Mouse (Mus musculus) kidney, adult 8-10 months (tissue): ENCODE measurements around the gene Srgap1.

ENCODE experiments used
- DNase-seq, 2 experiments: peaks; one replicate each; pipeline ENCODE4 v3.0.0; 2022

Gene Srgap1

DNA sequence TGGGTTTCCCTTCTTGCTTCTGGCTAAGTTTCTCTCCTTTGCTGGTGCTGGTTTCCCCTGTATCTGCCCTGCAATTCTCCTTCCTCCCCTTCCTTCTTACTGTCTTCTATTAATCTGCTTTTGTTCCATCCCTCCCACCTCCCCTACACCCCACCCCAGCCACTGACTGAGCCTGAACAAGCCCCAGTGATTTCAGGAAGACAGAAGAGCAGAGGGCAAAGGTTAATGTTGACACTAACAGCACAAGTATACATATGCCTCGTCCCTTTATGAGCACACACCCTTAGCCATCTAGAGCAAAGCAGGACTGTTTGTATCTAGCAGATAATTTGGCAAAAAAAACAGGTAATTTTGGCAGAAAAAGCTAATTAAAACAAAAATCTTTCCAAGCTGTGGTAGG is 291.3 kb downstream of the Srgap1 start:
- DNase-seq = no peak

DNA sequence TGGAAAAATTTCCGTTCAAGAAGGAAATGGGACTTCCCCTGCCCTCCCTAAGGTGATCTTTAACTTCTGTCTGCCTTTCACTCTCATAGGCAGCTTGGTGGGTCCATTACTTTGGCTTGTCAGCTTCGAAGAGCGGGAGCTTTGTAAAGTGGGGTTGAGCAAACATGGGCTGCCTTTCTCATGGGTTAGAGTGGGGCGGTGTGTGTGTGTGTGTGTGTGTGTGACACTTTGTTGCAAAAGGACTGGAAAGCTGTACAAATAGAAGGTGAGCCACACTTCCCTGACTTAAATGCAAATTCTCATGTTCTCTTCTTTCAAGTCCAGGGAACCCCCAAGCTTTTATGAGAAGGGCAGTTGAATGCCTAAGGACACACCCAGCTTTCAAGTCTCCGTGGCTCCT is 292.9 kb downstream of the Srgap1 start:
- DNase-seq = no peak

DNA sequence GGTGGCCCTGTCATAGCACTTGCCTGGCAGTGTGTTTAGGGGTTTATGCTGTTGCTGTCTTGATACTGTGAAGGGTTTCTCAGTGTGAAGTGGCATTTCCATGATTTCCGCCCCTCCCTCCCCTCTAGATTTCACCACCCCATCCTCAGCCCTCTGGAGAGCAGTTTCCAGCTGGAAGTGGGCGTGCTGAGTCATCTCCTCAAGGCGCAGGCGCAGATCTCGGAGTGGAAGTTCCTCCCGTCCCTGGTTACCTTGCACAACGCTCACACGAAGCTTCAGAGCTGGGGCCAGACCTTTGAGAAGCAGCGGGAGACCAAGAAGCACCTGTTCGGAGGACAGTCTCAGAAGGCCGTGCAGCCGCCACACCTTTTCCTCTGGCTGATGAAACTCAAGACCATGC is 296.9 kb downstream of the Srgap1 start:
- no peak for DNase-seq

DNA sequence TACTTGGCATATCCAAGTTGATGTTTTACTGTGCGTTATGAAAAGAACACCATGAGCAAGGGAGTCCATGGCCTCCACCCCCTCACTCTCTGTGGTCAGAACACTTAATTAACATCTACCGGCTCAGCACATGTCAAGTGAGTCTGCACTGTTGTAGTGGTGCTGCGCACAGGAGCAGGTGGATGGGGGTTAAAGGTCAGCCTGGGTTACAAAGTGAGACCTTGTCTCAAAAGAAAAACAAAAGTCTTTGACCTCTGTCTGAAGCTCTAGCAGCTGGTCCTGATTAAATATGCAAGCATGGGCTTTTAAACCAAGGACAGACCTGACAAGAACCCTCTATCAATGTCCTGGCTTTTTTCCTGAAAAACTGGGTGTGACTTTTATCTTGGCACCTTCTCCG is 304.8 kb downstream of the Srgap1 start:
- DNase-seq = no peak

DNA sequence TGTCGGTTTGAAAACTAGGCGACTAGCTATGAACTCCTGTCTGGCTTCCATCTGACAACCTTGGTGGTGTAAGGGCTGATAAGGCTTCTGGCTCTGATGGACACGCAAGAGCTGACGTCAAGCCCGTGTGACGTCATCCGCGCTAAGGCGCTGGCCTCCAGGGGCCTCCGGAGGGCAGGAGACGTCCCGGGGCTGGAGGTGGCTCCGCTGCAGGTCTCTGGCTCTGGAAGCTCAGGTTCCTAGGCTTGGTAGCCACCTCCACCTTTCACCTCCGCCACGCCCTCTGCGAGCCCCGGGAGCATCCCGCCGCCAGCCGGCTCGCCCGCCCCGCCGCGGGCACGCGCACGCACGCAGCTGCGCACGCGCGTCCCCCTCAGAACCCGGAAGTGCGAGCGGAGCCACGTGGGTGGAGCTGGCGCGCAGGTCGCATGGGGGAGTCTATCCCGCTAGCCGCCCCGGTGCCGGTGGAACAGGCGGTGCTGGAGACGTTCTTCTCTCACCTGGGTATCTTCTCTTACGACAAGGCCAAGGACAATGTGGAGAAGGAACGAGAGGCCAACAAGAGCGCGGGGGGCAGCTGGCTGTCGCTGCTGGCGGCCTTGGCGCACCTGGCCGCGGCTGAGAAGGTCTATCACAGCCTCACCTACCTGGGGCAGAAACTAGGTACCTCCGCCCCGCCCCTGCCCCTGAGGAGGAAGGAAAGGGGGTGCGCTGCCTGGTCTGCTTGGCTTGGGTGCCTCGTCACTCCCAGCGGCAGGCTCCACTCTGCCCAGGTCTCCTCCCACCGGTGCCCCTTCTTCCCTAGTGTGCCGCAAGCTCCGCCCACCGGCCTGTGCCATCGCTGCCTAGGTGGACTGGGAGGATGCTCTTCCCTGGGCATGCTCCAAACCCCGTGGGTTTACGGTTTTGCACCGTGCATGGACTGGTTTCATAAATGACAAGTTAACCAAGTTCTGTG is 307.3 kb downstream of the Srgap1 start, which contains the start of gene BC048403:
Gene BC048403, plus strand, starts transcription at position 390 of the 958 bp plus-strand sequence.
- peak; percentile 70 to 82 for DNase-seq

DNA sequence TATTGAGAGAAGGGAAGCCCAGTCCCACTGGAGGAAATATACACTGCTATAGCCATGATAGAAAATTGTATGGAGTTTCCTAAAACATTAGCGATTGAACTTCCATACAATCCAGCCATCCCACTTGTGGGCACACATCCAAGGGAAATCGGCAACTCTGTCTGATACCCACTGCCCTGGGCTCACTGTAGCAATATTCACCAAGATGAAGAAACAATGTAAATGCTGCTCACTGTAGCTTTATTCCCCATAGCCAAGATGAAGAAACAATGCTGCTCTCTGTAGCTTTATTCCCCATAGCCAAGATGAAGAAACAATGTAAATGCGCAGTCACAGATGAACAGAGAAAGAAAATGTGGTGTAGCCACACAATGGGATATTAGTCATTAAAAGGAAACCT is 309.9 kb downstream of the Srgap1 start:
- no peak for DNase-seq

DNA sequence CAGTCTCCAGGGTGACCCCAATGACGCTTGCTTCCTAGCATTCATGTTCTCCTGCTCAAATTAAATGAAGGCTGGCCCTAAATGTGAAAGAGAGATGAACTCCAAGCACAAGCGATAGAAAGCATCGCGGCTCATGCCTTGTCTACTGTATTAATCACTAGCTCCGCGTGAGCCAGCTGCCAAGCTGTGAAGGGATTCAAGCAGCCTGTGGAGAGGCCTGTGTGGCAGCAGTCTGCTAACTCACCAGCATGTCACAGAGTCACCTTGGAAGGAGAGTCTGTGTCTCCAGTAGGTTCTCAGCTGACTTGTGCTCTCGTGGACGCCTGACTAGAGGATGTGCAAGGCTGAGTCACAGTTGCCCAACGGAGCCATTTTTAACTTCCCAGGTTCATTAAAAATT is 314.6 kb downstream of the Srgap1 start:
- no peak for DNase-seq

DNA sequence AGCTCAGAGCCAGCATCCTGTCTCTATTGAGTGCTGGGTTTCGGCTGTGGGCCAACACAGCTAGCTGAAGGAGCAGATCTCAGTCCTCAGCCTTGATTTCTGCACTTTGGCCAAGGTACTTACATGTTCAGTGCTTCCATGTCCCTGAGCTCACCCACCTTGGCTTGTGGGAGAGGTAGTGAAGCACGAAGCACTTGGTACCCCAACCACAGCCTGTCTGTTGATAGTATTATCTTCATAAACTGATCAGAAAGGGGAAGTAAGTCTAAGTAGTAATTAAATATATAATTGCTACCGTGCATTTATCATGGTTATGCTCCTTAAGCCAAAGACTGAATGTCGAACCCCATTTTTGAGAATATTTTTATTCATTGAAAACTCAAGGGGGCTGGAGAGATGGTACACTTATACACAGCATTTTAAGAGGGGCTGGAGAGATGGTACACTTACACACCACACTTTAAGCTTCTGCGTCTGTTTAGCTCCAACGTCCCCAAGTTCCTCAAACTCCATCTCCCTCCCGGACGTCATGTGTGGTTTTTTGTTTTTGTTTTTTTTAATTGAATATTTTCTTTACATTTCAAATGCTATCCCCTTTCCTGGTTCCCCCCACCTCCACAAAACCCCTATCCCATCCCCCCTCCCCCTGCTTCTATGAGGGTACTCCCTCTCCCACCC is 315.9 kb downstream of the Srgap1 start:
- no peak for DNase-seq
